Mouse (Mus musculus) liver, embryonic 14 days (tissue): ENCODE results near the gene U90926. TPM values are rescaled to one million over a fixed set of nuclear protein-coding genes. Genes with fewer than 3 reads are reported as not detected.

Experiments used
- polyA plus RNA-seq: library from polyadenylated mRNA; depleted of rRNA; stranded (reverse); fragments of >200 nt; gene quantifications from 2 replicates; pipeline ENCODE4 v1.2.3, GENCODE M21; 2012; rRNA removed

Gene U90926
- not detected in 2 replicates for polyA plus RNA-seq

DNA sequence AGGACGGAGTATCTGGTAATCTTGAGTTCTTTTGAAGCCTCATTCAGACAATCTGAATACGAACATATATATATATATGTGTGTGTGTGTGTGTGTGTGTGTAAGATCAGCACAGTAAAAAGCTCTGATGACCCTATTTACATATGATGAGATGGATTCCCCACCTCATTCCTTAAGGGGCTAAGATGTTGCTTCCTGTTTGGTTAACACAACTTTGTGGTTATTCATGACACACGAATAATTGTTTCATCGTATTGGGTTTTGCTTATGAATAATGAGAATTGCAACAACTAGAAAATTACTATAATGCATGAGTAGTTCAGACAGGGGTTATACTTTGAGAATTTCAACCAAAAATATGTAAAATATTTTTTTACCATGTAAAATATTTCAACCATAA is at the start of gene U90926:
Gene U90926, minus strand, starts transcription at position 101 of the 400 bp plus-strand sequence.

GRCm38 (mm10) chr5:92256218-92256617 is 41.0 kb upstream of the U90926 start, which contains the start of gene Ppef2:
Gene Ppef2, minus strand, starts transcription at chr5:92256278.

Other genes starting within 250 kb of the U90926 start
- not detected in 2 replicates for gene Odaph, start 227.9 kb downstream of the U90926 start, polyA plus RNA-seq
- 0.10 and 0.17 TPM in 2 replicates for gene Cdkl2, start 171.5 kb downstream of the U90926 start, polyA plus RNA-seq
- 20.0 and 23.0 TPM in 2 replicates for gene G3bp2, start 131.7 kb downstream of the U90926 start, polyA plus RNA-seq
- 20.3 and 22.1 TPM in 2 replicates for gene Uso1, start 77.5 kb downstream of the U90926 start, polyA plus RNA-seq
- gene Ppef2, start 40.9 kb upstream of the U90926 start, polyA plus RNA-seq = 0.09 and 0.18 TPM in 2 replicates
- 3.7 and 4.9 TPM in 2 replicates for gene Naaa, start 62.8 kb upstream of the U90926 start, polyA plus RNA-seq
- 9.7 and 10.6 TPM in 2 replicates for gene Sdad1, start 95.1 kb upstream of the U90926 start, polyA plus RNA-seq
- 0.02 and 0.05 TPM in 2 replicates for gene Cxcl9, start 112.7 kb upstream of the U90926 start, polyA plus RNA-seq
- gene Art3, start 116.4 kb upstream of the U90926 start, polyA plus RNA-seq = 0.76 and 0.81 TPM in 2 replicates
- 12.1 and 13.5 TPM in 2 replicates for gene Cxcl10, start 133.5 kb upstream of the U90926 start, polyA plus RNA-seq
- 25.5 and 25.6 TPM in 2 replicates for gene Nup54, start 219.8 kb upstream of the U90926 start, polyA plus RNA-seq